Mouse (Mus musculus) cerebellum, postnatal 4 days (tissue): ENCODE measurements around the gene Alg14.

Experiments used
- DNase-seq, 2 experiments: peaks; one replicate each; pipeline ENCODE4 v3.0.0; 2022; ENCODE audit warnings: low spot score in 2 of 2, mixed read lengths in 1 of 2

Alg14 gene

GRCm38 (mm10) chr3:121336234-121336890, 44.8 kb downstream of the Alg14 start:
- DNase-seq: peak in 1 of 2 experiments; percentile 13

- no peak for DNase-seq
These were observed 47.1 kb downstream of the Alg14 start for GRCm38 (mm10) chr3:121338687-121339086.

GRCm38 (mm10) chr3:121340321-121340761, 48.8 kb downstream of the Alg14 start:
- no peak for DNase-seq

DNA sequence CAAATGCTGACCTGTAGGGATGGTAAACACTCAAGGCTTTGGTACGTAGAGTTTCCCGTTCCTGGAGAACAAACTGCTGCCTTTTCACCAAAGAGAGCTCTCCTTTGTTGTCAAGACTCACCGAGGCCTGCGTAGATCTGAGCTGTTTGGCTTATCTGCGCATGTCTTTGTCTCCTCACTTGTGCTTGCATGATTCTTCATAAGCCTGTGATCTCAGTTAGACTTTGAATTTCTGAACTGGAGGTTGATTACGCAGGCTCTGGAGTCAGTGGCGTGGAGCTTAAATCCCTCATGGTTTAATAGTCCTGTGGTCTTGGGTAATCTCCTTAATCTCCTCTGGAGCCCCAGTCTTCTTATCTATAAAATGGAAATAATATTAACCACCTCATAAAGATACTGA, 51.7 kb downstream of the Alg14 start:
- no peak for DNase-seq

DNA sequence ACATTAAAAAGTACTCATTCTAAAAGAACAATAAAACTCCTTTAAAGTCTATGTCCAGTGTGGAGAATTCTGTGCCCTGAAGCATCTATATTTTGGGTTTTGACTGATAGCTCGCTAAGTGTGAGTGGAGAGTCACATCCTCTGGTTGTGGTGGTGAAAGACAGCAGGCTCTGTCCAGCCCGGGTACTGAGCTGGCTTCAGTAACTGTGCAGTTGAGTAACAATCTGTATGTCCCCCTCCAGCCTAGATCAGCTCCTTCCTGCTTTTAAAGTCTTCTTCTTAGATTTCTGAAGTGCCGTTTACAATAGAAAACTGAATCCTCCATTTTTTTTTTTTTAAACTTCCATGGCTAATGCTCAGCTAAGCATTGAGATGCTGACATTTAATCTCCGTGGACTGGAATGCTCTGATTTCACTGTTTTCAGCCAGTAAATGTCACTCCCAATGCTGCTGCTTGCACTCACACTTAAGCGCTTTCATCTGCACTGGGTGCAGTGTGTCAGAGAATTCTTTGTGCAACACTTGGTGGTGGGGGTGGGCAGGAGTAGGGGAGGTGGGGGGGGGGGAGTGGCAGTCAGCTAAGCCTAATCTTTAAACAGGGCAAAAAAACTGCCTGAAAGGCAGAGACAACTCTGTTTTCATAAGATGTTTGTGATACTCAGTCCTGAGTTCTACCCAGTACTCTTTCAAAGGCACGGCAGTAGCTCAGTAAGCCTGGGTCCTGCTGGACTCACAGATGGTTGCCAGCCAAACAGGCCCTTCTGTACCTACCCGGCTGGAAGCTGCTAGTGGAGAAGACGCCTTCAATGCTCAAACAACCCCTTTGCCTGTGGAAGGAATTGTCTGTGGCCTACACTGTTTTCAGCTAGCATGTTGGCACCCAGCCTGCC, 52.7 kb downstream of the Alg14 start:
- DNase-seq: no peak

GRCm38 (mm10) chr3:121344951-121345642, 53.5 kb downstream of the Alg14 start:
- DNase-seq: no peak

- DNase-seq: no peak
These were observed 54.0 kb downstream of the Alg14 start for GRCm38 (mm10) chr3:121345643-121346000.

GRCm38 (mm10) chr3:121346507-121347267, 55.1 kb downstream of the Alg14 start:
- DNase-seq: no peak

GRCm38 (mm10) chr3:121348792-121349191, 57.2 kb downstream of the Alg14 start:
- no peak for DNase-seq

- DNase-seq: peak in 1 of 2 experiments; percentile 44
These were observed 58.0 kb downstream of the Alg14 start for GRCm38 (mm10) chr3:121349334-121350169.

- DNase-seq: no peak
These were observed 59.7 kb downstream of the Alg14 start for GRCm38 (mm10) chr3:121351257-121351656.

DNA sequence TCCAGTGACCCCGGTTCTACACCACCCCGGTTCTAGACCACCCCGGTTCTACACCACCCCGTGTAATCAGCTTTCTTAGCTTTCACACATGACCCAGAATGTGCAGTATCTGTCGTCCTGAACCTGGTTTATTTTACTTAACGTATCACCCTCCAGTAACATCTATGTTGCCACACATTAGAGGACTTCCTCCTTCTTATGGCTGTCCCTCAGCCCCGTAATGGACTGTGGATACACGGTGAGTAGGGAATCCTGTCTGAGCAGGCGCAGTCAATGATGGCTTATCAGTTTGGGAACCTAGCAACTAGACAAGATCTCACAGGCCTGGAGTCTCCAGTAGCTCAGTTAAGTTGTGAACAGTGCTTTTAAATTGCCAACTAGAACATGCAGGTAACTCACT, 62.7 kb downstream of the Alg14 start:
- no peak for DNase-seq

DNA sequence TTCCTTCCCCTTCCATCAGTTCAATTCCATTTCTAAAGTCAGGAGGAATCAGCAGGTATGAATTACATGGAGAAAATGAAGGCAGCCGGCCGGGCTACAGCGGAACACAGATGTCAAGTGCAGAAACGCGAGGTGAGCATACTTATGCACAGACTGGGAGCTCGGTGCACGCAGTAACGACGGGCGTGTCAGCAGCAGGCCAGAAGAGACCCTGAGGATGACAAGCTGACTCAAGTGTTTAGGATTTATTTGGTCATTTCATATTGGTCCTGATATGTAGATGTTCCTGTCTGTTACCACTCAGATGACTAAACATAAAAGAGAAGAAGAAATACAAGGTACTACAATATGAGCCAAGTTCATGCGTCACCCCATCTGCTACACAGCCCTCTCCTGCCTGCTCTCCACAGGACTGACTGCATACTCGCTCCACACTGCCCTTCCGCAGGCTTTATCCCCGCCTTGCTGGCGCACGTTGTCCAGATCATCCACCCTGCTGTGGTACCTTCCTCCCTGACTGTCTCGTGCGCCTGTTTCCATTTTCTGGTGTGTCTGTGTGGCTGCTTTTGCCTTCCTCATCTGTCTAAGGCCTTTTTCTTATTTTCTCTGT, 63.4 kb downstream of the Alg14 start:
- no peak for DNase-seq

DNA sequence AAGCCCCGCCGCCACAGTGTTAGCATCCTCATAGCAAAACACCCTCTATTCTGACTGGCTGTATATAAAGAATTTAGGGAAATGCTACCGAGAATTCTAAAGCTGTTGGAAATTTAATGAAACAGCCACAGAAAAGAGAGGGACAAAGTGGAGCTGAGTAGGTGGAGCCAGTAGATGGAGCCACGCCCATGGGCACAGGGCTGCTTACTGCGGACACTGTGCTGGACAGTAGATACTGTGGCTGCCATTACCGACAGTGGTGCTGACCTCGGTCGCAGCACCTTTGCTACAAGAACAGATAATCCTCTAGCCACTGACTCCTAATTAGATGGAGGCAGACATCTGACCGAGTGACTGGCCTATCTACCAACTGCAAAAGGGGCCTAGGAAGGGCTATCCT, 64.0 kb downstream of the Alg14 start:
- no peak for DNase-seq

GRCm38 (mm10) chr3:121356111-121356510, 64.5 kb downstream of the Alg14 start:
- no peak for DNase-seq

DNA sequence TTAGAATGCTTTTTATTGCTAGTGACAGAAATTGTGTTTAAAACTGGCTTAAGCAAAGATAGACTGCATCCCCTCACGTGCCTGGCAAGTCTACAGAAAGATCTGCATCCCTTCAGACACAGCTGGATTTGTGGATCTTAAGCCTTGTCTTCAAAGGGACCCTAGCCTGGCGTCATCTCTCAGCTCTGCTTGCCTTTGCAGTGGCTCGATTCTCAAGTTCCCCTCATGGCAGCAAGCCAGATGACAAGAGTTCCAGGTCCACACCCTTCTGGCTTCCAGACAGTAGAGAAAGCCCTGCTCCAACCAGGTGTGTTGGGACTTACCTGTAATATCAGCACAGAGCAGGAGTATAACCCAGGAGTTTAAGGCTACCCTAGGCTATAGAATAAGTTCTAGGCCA, 65.5 kb downstream of the Alg14 start:
- no peak for DNase-seq

GRCm38 (mm10) chr3:121358285-121358684, 66.7 kb downstream of the Alg14 start:
- no peak for DNase-seq

DNA sequence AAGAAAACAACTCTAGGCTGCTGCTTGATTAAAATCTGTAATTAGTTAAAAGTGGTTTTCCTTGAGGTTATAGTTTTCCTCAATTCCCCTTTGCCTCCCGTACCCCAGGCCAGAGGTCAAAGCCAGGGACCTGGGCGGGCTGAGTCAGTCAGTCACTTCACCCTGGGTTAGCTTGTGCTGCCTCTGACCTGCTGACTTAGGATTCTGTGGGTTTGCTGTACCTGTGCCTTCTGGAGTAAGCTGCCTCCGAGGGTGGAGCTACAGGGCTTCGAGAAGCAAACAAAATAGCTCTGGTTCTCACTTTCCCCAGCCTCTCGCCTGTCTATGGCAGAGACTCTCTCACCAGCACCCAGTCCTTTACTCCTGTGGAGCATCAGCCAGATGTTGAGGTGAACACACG, 67.3 kb downstream of the Alg14 start:
- DNase-seq: no peak

- no peak for DNase-seq
These were observed 67.7 kb downstream of the Alg14 start for GRCm38 (mm10) chr3:121359272-121359671.

DNA sequence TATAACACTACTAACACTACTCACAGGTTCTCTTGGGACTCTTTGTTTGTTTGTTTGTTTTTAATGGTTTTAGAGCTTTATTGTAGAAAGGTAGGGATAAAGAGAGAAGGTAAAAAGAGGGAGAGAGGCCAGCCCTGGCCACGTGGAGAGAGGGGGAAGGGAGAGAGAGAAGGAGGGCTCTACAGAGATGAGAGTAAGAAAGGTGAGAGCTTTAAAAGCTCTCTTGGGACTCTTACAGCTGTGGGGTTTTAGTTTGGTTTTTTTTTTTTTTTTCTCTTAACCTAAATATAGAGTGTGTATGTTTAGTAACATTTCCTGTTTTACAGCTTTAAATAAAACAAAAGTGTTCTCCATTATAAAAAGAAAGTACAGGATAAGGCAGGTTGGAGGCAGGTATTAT, 70.4 kb downstream of the Alg14 start:
- no peak for DNase-seq
